Mouse (Mus musculus): ENCODE data around the gene Rela.
"Not testable (repeated sequence)": the region's sequence is repeated elsewhere in the genome, so short reads cannot be mapped to it uniquely, and the experiment has no call there.

Gene Rela

GRCm38 (mm10) chr19:5666386-5666785 is 29.1 kb downstream of the Rela start:
- no peak for DNase-seq

DNA sequence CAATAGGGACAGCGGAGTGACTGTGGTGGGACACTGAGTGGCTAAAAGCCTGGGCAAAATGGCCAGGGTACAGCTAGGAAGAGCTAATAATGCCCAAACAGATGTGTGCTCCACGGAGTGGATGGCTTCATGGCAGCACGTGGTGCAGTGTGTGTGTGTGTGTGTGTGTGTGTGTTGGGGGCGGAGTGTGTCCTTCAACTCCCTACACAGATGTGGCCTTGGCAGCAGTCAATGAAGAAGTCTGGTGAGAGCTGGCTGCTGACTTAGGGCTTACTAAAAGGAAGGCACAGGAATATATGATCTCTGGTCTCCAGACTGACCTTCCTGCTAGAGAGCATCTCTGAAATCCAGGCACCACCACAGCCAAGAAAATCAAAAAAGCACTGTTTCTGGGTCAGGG is 31.1 kb downstream of the Rela start:
- no peak for DNase-seq

DNA sequence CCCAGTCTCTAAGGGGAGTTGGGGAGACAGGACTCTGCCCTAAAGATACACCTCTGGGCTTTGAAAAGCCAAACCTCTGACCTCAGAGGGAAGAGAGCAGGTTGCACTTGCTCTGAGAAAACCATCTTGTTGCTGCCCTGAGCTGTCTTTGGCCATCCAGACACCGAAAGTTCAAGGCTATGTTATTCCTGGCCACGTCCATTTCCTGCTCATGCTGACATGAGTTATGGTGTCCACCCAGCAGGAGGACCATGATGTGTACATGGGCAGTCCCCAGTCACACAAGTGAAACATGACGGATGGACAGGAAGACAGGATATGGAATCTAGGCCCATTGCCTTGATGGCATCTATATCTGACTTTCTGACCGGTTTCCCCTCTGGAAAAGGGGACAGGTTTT is 43.1 kb downstream of the Rela start:
- DNase-seq: no peak

DNA sequence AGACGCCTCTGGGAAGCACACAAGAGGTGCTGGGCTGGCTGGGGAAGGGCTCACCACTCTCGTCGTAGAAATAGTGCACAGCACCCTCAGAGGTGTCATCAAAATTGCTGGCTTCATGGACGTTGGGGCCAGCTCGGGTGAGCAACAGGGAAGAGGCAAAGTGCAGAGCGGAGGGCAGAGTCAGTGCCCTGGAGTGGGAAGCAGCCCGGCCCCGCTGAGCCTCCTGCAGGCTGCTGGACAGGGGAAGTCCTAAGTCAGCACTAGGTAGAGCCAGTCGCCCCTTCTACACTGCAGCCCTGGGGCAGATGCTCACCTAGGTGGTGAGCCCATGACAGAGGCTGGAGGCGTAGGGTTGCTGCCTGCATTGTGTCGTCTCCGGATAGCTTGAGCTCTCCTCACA is 47.0 kb downstream of the Rela start:
- DNase-seq: no peak

DNA sequence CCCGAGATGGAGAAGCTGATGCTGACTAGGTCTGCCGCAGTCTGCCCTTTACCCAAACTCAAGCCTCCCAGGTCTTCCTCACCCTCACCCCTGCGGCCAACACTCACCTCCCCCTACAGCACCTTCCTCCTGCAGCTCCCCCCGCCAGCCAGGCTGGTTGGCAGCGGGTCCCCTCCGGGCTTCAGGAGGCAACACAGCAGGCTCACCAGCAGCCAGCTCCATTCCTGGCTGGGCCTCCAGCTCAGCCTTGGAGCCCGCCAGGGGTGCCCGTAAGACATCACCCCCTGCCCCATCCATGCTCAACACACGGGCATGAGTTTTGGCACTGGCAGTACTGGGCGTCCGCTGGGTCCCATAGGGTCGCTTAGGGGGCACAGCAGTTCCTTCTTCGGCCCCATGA is 47.7 kb downstream of the Rela start:
- no peak for DNase-seq

- no peak for DNase-seq
Observed at GRCm38 (mm10) chr19:5685431-5685830, 48.1 kb downstream of the Rela start.

DNA sequence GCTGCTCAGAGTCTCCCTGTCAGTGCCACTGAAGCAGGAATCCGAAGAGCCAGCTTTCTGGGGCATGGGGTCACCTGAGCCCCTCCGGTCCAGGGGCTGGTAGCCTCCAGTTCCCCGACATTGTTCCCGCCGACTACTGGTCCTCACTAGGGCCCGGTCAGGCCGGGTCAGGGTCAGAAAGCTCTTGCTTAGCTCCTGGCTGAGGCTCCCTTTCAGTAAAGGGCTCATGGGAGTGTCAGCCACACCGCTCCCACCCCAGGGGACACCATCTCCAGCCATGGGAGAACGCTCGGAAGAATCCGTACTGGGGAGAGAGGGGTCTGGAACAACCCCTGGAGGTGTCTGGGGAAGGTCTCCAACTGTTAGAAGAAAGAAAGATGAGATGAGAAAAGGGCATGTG is 48.6 kb downstream of the Rela start:
- no peak for DNase-seq

DNA sequence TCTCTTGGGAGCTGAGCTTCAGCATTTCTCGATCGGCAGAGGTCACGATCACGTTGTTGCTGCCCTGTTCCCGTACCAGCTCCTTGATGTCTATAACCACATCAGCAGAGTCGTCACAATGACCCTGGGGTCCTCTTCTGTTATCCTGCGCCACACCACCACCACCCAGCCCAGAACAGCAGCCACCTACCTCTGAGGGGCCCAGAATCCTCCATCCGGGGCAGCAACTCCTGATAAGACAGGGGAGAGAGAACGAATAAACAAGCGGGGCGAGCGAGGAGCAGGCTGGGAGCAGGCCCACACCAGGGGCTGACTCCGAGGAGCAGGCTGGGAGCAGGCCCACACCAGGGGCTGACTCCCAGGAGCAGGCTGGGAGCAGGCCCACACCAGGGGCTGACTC is 49.2 kb downstream of the Rela start:
- no peak for DNase-seq

DNA sequence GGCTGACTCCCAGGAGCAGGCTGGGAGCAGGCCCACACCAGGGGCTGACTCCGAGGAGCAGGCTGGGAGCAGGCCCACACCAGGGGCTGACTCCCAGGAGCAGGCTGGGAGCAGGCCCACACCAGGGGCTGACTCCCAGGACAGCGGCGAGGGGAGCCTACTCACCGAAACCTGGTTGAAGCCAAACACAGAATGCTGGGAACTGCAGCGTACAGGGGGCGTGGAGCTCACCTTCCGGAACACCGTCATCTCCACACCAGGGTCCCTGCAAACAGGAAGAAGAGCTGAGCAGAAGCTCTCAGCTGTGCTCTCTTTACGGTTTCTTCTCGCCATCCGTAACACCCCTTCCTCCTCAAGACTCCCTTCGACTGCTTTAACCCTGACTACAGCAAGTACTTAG is 49.7 kb downstream of the Rela start:
- DNase-seq: not testable (repeated sequence)

DNA sequence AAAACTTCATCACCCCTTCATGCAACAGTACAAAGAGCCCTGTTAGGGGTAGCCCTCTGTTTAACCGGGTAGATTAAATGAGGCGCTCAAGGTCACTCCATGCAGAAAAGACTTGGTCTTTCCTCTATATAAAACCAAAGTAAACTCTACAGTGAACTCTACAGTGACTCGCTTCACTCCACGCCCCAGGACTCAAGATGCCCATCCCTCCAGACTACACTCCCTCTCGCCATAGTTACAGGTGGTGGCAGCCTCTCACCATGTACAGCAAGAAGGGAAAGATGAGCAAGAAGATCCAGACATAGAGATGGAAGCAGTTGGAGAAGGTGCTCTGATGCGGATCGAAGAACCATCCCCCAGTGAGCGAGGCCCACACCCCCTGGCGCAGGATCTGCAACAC is 50.5 kb downstream of the Rela start:
- DNase-seq: no peak

- peak; percentile 98 for DNase-seq
Observed at GRCm38 (mm10) chr19:5688200-5689087, 51.2 kb downstream of the Rela start, which contains the start of the genes Map3k11 and Pcnx3. Map3k11 (plus strand) TSS chr19:5688742. Pcnx3 (minus strand) TSS chr19:5688908.

- no peak for DNase-seq
Observed at GRCm38 (mm10) chr19:5689088-5689428, 51.8 kb downstream of the Rela start.

- peak; percentile 95 for DNase-seq
Observed at GRCm38 (mm10) chr19:5689565-5690342, 52.5 kb downstream of the Rela start.

DNA sequence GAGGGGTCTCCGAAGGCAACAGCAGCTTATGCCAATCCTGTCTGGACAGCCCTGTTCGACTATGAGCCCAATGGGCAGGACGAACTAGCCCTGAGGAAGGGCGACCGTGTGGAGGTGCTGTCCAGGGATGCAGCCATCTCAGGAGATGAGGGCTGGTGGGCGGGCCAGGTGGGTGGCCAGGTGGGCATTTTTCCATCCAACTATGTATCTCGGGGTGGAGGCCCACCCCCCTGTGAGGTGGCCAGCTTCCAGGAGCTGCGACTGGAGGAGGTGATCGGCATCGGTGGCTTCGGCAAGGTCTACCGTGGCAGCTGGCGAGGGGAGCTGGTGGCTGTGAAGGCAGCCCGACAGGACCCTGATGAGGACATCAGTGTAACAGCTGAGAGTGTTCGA is 53.1 kb downstream of the Rela start:
- DNase-seq: peak; percentile 40

- DNase-seq: peak; percentile 36
Observed at GRCm38 (mm10) chr19:5691601-5692000, 54.3 kb downstream of the Rela start.

DNA sequence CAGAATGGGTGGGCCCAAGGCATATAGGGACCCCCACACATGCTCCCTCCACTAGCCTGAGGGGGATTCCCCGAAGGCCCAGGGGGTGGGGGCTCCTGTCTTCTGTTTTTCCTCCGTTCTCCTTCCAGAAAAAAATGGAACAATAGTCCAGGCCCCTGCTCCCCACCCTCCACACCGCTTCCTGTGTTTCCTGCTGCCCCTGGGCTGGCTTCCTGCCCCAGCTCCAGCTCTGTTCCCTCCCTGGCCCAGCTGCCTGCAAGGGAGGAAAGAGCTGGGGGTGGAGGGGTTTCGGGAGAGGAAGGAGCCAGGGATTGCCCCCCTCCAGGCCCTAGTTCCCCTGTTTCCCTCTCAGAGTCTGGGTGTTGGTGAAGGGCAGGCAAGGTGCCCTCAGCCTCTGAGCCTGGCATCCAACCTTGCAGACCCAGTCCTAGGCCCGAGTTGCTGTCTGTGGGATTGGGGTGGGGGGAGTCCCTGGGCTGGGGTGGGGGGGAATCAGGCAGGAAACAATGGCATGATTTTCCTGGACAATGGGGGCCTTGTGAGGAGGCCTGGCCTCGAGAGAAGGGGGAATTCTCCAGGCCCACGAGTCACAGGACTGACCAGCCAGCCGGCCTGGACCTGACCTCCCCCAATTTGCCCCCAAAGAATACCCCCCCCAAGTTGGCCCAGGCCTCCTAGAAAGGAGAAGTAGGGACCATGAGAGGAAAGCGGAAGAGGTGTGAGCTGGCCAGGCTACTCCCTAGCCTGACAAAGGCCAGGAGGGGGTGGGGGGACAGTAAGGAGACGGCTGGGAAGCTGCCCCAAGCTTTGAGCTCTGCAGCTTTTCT is 55.0 kb downstream of the Rela start:
- peak; percentile 86 for DNase-seq

DNA sequence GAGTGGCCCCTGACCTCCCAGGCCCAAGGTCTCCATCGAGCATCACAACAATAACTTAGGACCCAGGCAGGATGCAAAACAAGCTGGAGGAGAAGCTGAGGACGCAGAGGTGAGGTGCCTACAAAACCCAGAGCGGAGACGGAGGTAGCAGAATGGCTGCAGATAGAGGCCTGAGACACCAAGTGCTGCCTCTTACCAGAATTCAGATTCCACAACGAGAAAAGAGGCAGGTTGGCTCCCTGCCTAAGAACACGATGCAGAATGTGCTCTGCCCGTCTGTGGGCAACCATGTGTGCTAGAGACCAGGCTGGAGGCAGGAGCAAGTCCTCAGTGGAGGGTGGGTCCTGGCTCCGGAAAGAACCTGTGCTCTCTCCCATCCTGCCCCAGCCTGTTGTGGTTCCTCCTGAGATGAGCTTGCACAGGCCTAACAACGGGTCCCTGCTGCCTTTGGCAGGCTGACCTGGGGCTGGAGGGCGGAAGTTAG is 55.7 kb downstream of the Rela start:
- DNase-seq: no peak

DNA sequence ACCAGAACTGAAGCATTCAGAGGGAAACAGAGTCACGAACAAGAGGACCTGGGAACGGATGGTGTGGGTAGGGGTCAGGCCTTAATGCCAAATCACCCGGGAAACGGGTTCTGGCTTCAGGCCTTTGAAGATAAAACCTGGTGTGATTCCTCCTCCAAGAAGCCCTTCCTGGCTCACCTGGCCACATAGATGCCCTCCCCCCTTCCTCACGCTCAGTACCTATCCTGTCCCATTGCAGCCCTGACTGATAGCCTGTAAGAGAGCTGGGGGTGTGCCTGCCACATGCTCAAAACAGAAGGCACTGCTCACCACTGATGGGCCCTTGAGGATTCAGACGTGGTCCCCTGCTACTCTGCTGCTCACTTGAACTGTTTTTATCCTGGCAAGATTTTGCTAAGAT is 56.5 kb downstream of the Rela start:
- DNase-seq: no peak

- no peak for DNase-seq
Observed at GRCm38 (mm10) chr19:5695849-5696462, 58.7 kb downstream of the Rela start.

Data from lung, postnatal 10 days (tissue).